Mouse (Mus musculus) cerebellum, adult (tissue): ENCODE data around the gene Lefty2.
"Not testable (repeated sequence)": the region's sequence is repeated elsewhere in the genome, so short reads cannot be mapped to it uniquely, and the experiment has no call there.

Experiments
- ATAC-seq: cut with Nextera tagmentation; 2 replicates; pipeline ENCODE4 v1.9.2; 2017; ENCODE audit warnings: mild to moderate bottlenecking, moderate library complexity, mixed read lengths; ENCODE audit not compliant: insufficient number of reproducible peaks, low FRiP score, low TSS enrichment

Gene Lefty2

DNA sequence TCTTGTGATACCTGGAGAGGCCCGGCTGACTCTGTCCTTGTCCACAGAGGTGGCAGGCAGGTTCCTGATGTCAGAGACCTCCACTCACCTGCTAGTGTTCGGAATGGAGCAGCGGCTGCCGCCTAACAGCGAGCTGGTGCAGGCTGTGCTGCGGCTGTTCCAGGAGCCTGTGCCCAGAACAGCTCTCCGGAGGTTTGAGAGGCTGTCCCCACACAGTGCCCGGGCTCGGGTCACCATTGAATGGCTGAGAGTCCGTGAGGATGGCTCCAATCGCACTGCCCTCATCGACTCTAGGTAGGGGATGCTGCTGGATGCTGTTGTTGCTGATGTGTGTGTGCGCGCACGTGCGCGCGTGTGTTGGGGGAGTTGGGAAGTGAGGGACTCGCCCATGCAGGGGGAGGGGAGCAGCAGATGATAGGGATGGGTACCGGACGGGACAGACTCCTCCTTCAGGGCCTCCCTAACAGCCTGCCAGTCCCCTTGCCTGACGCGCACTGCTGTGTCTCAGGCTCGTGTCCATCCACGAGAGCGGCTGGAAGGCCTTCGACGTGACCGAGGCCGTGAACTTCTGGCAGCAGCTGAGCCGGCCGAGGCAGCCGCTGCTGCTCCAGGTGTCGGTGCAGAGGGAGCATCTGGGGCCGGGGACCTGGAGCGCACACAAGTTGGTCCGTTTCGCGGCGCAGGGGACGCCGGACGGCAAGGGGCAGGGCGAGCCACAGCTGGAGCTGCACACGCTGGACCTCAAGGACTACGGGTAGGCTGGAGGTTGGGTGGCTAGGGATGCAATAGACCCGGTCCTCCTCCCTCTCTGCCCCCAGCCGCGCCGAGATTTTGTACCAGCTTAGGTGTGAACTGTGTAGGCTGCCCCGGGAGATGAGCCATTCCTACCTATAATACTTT lies 1.4 kb downstream of the Lefty2 start:
- not testable (repeated sequence) for ATAC-seq

DNA sequence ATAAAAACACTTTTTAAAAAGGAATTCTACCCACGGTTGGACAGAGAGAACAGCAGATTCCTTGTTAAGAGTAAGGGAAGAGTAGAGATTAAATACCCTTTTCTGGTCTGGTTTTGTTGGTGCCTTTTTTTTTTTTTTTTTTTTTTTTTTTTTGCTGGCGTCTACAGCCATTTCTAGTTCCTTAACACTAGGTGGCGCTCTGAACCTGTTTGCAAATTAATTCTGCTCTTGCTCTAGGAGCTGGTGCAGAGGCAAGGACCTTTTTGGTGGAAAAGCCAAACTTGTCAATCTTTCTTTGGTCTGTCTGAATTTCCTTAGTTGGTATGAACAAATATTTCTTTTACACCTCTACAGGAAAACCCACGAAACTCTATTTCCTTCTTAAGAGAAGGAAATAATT lies 8.2 kb downstream of the Lefty2 start:
- ATAC-seq, result no peak

DNA sequence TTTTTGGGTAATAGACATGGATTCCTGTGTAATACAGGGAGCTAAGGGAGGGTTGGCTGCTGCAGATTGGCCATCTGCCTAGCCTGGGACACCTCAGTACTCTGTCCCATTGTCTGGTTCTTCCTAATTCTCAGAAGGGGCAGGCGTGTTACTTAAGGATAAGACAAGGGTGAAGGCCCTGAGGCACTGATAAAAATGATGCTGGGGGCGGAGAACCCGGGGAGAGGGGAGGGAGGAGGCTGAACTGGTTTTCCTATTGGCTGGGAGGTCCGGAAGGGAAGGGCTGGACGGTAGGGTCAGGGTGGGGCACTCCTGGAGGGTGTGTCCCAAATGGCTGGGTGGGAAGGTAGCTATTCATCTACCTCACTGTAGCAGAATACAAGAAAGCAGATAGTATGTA lies 10.0 kb downstream of the Lefty2 start:
- ATAC-seq, result no peak

DNA sequence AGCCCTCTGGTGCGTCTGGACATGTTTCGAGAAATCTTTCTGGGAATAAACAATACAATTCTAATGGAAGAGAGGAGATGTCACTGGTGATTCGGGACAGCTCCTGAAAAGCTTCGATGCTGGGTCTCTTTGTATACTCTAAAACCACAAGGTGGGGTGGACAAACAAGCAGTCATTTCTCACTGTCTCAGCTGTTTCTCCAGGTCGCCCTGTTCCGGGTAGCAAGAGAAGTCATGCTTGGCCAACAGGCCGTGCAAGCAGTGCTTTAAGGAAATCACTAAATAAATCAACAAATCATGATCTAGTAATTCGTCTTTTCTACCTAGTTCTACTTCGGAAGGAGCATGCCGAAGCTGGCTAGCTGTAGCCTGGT lies 10.7 kb downstream of the Lefty2 start:
- no peak for ATAC-seq

GRCm38 (mm10) chr1:180904039-180904814 lies 11.3 kb downstream of the Lefty2 start, which contains the start of gene Pycr2:
Gene Pycr2, plus strand, starts transcription at chr1:180904293.
- ATAC-seq, result peak; percentile 98

- no peak for ATAC-seq
These were observed 11.8 kb downstream of the Lefty2 start for GRCm38 (mm10) chr1:180904815-180905080.

GRCm38 (mm10) chr1:180905307-180905706 lies 12.4 kb downstream of the Lefty2 start:
- ATAC-seq, result no peak

DNA sequence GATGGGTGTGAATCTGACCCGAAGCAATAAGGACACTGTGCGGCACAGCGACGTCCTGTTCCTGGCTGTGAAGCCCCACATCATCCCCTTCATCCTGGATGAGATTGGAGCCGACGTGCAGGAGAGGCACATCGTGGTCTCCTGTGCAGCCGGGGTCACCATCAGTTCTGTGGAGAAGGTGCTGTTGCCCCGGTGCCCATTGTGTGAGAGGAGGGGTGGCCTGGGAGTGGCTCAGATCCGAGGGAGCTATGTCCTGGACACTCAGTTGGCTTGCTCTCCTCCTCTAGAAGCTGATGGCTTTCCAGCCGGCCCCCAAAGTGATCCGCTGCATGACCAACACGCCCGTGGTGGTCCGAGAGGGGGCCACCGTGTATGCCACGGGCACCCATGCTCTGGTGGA lies 13.0 kb downstream of the Lefty2 start:
- ATAC-seq, result no peak

DNA sequence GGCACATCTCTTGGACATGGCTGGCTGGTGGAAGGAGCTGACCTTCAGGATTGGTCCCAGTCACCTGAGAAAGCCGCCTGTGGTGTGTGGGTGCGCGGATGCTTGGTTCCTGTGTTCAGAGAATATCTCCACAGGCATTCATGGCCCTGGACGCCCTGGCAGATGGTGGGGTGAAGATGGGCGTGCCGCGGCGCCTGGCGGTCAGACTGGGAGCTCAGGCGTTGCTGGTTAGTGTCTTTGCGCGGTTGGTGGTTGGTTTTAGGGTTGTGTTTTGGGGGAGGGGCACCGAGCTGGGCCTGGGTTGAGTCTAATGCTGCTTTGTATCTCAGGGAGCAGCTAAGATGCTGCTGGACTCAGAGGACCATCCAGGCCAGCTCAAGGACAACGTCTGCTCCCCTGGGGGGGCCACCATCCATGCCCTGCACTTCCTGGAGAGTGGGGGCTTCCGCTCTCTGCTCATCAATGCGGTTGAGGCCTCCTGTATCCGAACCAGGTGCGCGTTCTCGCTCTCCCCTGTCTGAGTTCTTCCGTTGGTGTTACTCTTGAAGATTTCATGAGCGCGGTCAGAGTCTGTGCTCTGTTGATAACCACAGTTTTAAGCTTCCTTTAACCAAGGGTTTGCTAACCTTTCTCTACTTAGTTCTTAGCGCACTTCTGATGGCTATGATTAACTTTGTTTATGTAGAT lies 13.7 kb downstream of the Lefty2 start:
- ATAC-seq, result no peak

GRCm38 (mm10) chr1:180911138-180911537 lies 18.2 kb downstream of the Lefty2 start:
- no peak for ATAC-seq

DNA sequence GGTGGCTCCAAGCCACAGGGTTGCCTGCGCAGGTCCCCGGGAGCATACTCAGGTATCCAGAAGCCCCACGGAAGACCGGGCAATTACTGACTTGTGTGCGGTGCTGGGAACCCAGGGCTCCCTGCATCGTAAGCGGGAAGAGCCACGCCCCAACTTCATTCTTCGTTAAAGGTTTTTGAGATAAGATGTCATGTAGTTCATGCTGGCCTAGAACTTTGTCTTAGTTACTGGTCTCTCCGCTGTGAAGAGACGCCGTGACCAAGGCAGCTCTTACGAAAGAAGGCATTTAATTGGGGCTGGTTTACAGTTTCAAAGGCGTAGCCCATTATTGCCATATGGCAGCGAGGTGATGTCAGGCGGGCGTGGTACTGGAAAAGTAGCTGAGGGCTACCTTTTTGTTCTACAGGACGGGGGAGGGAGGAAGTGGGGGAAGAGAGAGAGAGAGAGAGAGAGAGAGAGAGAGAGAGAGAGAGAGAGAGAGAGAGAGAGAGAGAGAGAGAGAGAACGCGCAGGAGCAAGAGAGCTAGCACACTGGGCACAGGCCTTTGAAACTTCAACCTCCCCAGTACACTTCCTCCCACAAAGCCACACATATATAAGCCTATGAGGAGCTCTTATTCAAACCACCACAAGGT lies 18.9 kb downstream of the Lefty2 start:
- ATAC-seq, result no peak

GRCm38 (mm10) chr1:180912792-180913191 lies 19.9 kb downstream of the Lefty2 start:
- ATAC-seq, result no peak

GRCm38 (mm10) chr1:180913797-180914196 lies 20.9 kb downstream of the Lefty2 start:
- ATAC-seq, result no peak

GRCm38 (mm10) chr1:180916425-180916824 lies 23.5 kb downstream of the Lefty2 start:
- ATAC-seq, result no peak

- ATAC-seq, result no peak
These were observed 24.1 kb downstream of the Lefty2 start for GRCm38 (mm10) chr1:180917053-180917452.

DNA sequence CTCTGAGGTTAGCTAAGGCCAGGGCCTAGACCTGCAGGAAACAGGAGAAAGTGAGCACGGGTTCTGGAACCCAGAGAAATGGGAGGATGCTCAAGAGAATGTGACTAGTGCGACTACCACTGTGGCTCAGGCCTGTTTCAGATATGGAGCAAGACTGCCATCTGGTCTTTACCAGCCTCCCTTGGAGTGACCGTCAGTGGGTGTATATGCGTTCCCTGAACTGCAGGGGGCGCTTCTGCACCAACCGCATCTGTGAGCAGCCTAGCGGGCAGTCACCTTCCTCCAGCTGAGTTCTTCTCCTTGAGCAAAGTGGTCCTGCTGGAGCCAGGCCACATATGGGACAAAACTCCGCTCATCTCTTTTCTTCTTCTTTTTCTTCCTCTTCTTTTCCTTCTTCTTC lies 26.8 kb downstream of the Lefty2 start:
- no peak for ATAC-seq

DNA sequence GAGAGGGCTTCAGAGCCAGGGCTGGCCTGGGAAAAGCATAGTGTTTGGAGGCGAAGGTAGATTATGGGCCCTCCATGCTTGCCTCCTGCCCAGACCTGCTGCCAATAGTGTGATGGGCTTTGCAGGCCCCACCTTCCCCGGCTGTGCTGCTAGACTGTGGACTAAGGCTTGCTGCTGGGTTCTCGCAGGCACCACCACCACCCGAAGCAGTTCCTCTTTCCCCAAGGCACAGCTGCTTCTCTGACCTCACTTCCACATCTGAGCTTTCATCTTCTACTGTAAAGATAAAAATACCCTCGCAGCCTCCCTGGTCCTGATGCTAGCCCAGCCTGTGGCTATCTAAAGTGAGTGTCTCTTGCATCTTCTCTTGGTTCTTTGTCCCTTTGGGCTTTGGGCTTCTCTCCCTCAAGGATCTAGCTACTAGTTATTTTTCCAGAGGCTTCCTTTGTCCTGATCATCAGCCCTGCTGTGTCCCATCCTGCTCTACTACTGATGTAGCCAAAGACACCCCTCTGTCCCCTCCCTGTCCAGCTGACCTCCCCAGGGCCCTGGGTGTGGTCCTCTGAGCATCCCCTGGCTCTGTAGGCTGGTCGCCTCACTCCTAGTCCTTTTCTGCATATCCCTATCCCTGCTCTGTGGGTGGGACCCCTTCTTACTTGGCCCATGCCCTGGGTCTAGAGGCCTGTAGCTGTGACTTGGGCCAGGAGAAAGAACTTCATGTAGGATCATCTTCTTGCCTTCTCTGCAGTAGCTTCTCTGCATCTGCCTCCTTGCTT lies 29.6 kb downstream of the Lefty2 start:
- no peak for ATAC-seq

DNA sequence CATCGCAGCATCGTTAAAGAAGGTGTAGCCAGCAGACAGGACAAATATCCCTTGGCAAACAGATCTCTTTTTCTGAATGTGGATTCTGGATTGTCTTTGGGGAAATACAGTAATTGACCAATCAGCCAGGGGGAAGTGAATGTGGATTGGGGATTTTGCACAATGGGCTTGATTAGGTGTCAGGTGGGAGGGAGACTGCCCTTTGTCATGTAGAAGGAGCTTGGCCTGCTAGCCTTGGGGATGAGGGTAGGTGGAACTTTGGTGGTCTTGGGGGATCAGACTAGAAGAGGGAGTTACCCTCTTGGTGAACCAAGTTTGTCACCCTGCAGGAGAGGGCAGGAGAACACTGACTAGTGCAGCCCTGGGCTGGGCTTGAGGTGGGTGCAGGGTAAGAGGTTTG lies 31.8 kb downstream of the Lefty2 start:
- ATAC-seq, result no peak

- ATAC-seq, result no peak
These were observed 33.4 kb downstream of the Lefty2 start for GRCm38 (mm10) chr1:180926286-180926685.

GRCm38 (mm10) chr1:180929599-180929998 lies 36.7 kb downstream of the Lefty2 start:
- ATAC-seq, result no peak
